Mouse (Mus musculus): Measurements from ENCODE around the gene Ksr1. TPM values are rescaled to one million over a fixed set of nuclear protein-coding genes. Genes with fewer than 3 reads are reported as not detected.

Gene Ksr1
- polyA plus RNA-seq, 1 experiment from 2014 or later, result 4.7 TPM

GRCm38 (mm10) chr11:79166582-79167300 is 20.5 kb upstream of the Ksr1 start:
- no peaks in the 10 kb centered on the region for H3K9me3 ChIP-seq (ENCODE audit: control insufficient read depth)
- no peak overlapping the region for H3K27ac ChIP-seq (ENCODE audit: low read depth, low read length)
- TF ChIP-seq CTCF (IDR thresholded peaks at IDR 0.05; ENCODE audit: low read depth), result no peak
- H3K4me2 ChIP-seq (replicated peaks; ENCODE audit: low read depth), result no peak overlapping the region
- 73% methylated on average over 4 of the region's 4 CpGs for WGBS
- no peaks in the 10 kb centered on the region for H3K27me3 ChIP-seq (replicated peaks; ENCODE audit: control insufficient read depth, insufficient read depth, low read length)
- H3K4me3 ChIP-seq (ENCODE audit: low read depth, low read length), result no peak overlapping the region
- ATAC-seq, result no peak
- H3K4me1 ChIP-seq (replicated peaks; ENCODE audit: control insufficient read depth, insufficient read depth, low read length), result no peaks in the 10 kb centered on the region
- H3K36me3 ChIP-seq (ENCODE audit: control insufficient read depth, insufficient read depth), result no peaks in the 10 kb centered on the region
- H3K9ac ChIP-seq (ENCODE audit: low read depth, low read length), result no peak overlapping the region

- no peaks in the 10 kb centered on the region for H3K4me1 ChIP-seq (replicated peaks; ENCODE audit: control insufficient read depth, insufficient read depth, low read length)
- H3K9ac ChIP-seq (ENCODE audit: low read depth, low read length), result no peak overlapping the region
- no peaks in the 10 kb centered on the region for H3K27me3 ChIP-seq (replicated peaks; ENCODE audit: control insufficient read depth, insufficient read depth, low read length)
- TF ChIP-seq CTCF (IDR thresholded peaks at IDR 0.05; ENCODE audit: low read depth), result no peak
- H3K4me2 ChIP-seq (replicated peaks; ENCODE audit: low read depth), result no peak overlapping the region
- ATAC-seq, result no peak
- H3K4me3 ChIP-seq (ENCODE audit: low read depth, low read length), result no peak overlapping the region
- H3K27ac ChIP-seq (ENCODE audit: low read depth, low read length), result no peak overlapping the region
- H3K9me3 ChIP-seq (ENCODE audit: control insufficient read depth), result no peaks in the 10 kb centered on the region
- no peaks in the 10 kb centered on the region for H3K36me3 ChIP-seq (ENCODE audit: control insufficient read depth, insufficient read depth)
- WGBS, result 87% methylated on average over 6 of the region's 6 CpGs
These were observed 15.0 kb upstream of the Ksr1 start for GRCm38 (mm10) chr11:79161077-79161758.

DNA sequence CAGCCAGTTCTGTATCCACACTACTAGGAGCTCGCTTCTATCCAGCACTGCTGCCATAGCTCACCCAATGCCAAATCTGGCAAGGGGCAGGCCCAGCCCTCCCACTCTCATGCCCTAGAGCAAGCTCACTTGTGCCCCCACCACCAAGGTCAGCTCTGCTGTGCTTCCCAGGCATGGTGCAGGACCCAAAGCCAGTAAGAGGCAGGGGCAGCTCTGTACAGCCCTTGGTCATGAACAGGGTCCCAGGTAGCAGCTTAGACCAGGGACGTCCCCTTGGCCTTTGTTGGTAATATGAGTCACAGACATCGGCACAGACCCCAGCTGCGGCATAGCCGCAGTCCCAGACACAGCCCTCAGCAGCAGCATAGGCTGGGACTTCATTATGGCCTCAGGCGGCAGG is 13.9 kb upstream of the Ksr1 start:
- Histone ChIP-seq H3K9me3 (ENCODE audit: control insufficient read depth) (no peaks in the 10 kb centered on the region), H3K27ac (ENCODE audit: low read depth, low read length) (no peak overlapping the region), H3K4me2 (replicated peaks; ENCODE audit: low read depth) (no peak overlapping the region), H3K4me3 (ENCODE audit: low read depth, low read length) (no peak overlapping the region), H3K36me3 (ENCODE audit: control insufficient read depth, insufficient read depth) (no peaks in the 10 kb centered on the region), H3K4me1 (replicated peaks; ENCODE audit: control insufficient read depth, insufficient read depth, low read length) (no peaks in the 10 kb centered on the region), H3K27me3 (replicated peaks; ENCODE audit: control insufficient read depth, insufficient read depth, low read length) (no peaks in the 10 kb centered on the region), H3K9ac (ENCODE audit: low read depth, low read length) (no peak overlapping the region)
- 87% methylated on average over 6 of the region's 6 CpGs for WGBS
- no peak for TF ChIP-seq CTCF (IDR thresholded peaks at IDR 0.05; ENCODE audit: low read depth)
- no peak for ATAC-seq

- no peaks in the 10 kb centered on the region for H3K9me3 ChIP-seq (ENCODE audit: control insufficient read depth)
- 39% methylated on average over 4 of the region's 4 CpGs for WGBS
- no peak overlapping the region for H3K9ac ChIP-seq (ENCODE audit: low read depth, low read length)
- ATAC-seq, result peak; percentile 92
- H3K4me1 ChIP-seq (replicated peaks; ENCODE audit: control insufficient read depth, insufficient read depth, low read length), result no peaks in the 10 kb centered on the region
- no peak overlapping the region; the same call in 1 of the 2 replicates for H3K4me2 ChIP-seq (replicated peaks; ENCODE audit: low read depth)
- H3K27me3 ChIP-seq (replicated peaks; ENCODE audit: control insufficient read depth, insufficient read depth, low read length), result no peaks in the 10 kb centered on the region
- H3K36me3 ChIP-seq (ENCODE audit: control insufficient read depth, insufficient read depth), result no peaks in the 10 kb centered on the region
- H3K27ac ChIP-seq (ENCODE audit: low read depth, low read length), result peak overlapping the region; percentile 86
- no peak overlapping the region for H3K4me3 ChIP-seq (ENCODE audit: low read depth, low read length)
- TF ChIP-seq CTCF (IDR thresholded peaks at IDR 0.05; ENCODE audit: low read depth), result no peak
These were observed 11.5 kb upstream of the Ksr1 start for GRCm38 (mm10) chr11:79157729-79158128.

- Histone ChIP-seq H3K4me3 (ENCODE audit: low read depth, low read length) (no peak overlapping the region), H3K27me3 (replicated peaks; ENCODE audit: control insufficient read depth, insufficient read depth, low read length) (no peaks in the 10 kb centered on the region), H3K9me3 (ENCODE audit: control insufficient read depth) (no peaks in the 10 kb centered on the region), H3K27ac (ENCODE audit: low read depth, low read length) (no peak overlapping the region), H3K4me2 (replicated peaks; ENCODE audit: low read depth) (no peak overlapping the region), H3K9ac (ENCODE audit: low read depth, low read length) (no peak overlapping the region), H3K36me3 (ENCODE audit: control insufficient read depth, insufficient read depth) (no peaks in the 10 kb centered on the region), H3K4me1 (replicated peaks; ENCODE audit: control insufficient read depth, insufficient read depth, low read length) (no peaks in the 10 kb centered on the region)
- 63% methylated on average over 6 of the region's 6 CpGs for WGBS
- no peak for ATAC-seq
- peak; percentile 47 for TF ChIP-seq CTCF (IDR thresholded peaks at IDR 0.05; ENCODE audit: low read depth)
These were observed 9.1 kb upstream of the Ksr1 start for GRCm38 (mm10) chr11:79155348-79155747.

- WGBS, result 46% methylated on average over 5 of the region's 5 CpGs
- Histone ChIP-seq H3K27me3 (replicated peaks; ENCODE audit: control insufficient read depth, insufficient read depth, low read length) (no peaks in the 10 kb centered on the region), H3K36me3 (ENCODE audit: control insufficient read depth, insufficient read depth) (no peaks in the 10 kb centered on the region), H3K4me2 (replicated peaks; ENCODE audit: low read depth) (no peak overlapping the region), H3K4me3 (ENCODE audit: low read depth, low read length) (no peak overlapping the region), H3K9ac (ENCODE audit: low read depth, low read length) (no peak overlapping the region), H3K27ac (ENCODE audit: low read depth, low read length) (no peak overlapping the region), H3K4me1 (replicated peaks; ENCODE audit: control insufficient read depth, insufficient read depth, low read length) (no peaks in the 10 kb centered on the region), H3K9me3 (ENCODE audit: control insufficient read depth) (no peaks in the 10 kb centered on the region)
- peak; percentile 50 for ATAC-seq
- TF ChIP-seq CTCF (IDR thresholded peaks at IDR 0.05; ENCODE audit: low read depth), result no peak
These were observed 6.5 kb upstream of the Ksr1 start for GRCm38 (mm10) chr11:79152696-79153095.
